Mouse (Mus musculus) neural tube, embryonic 13.5 days (tissue): ENCODE measurements around the gene Dpep1. TPM values are rescaled to one million over a fixed set of nuclear protein-coding genes. Genes with fewer than 3 reads are reported as not detected.
A peak's percentile ranks its signal among the peaks of the same experiment; 100 is the strongest.
"Not testable (repeated sequence)": the region's sequence is repeated elsewhere in the genome, so short reads cannot be mapped to it uniquely, and the experiment has no call there.

Experiments used
- ATAC-seq: fragments of 200-750 bp; cut with Nextera tagmentation; 2 replicates; pipeline ENCODE4 v1.8.0; 2017; ENCODE audit warnings: low read depth, mild to moderate bottlenecking, moderate TSS enrichment, moderate library complexity
- H3K27ac ChIP-seq: fragments of 300-500 bp; sonication (generic); replicated peaks from 2 replicates; pipeline ENCODE4 v1.5.1; 2015; ENCODE audit warnings: moderate library complexity, mild to moderate bottlenecking, inconsistent platforms
- H3K27me3 ChIP-seq: fragments of 300-500 bp; sonication (generic); 2 replicates; pipeline ENCODE4 v1.6.1; 2015; ENCODE audit warnings: mild to moderate bottlenecking, inconsistent platforms
- H3K36me3 ChIP-seq: fragments of 300-500 bp; sonication (generic); 2 replicates; pipeline ENCODE4 v1.6.1; 2015; ENCODE audit warnings: mild to moderate bottlenecking, inconsistent platforms
- H3K4me1 ChIP-seq: fragments of 300-500 bp; sonication (generic); replicated peaks from 2 replicates; pipeline ENCODE4 v1.6.1; 2015; ENCODE audit warnings: inconsistent platforms
- H3K4me2 ChIP-seq: fragments of 300-500 bp; sonication (generic); 2 replicates; pipeline ENCODE4 v1.6.1; 2015; ENCODE audit warnings: inconsistent platforms, mild to moderate bottlenecking, moderate library complexity
- H3K4me3 ChIP-seq: fragments of 300-500 bp; sonication (generic); 2 replicates; pipeline ENCODE4 v1.5.1; 2015; ENCODE audit warnings: mild to moderate bottlenecking, inconsistent platforms
- H3K9ac ChIP-seq: fragments of 300-500 bp; sonication (generic); 2 replicates; pipeline ENCODE4 v1.6.1; 2015; ENCODE audit warnings: moderate library complexity, mild to moderate bottlenecking, inconsistent platforms
- H3K9me3 ChIP-seq: fragments of 300-500 bp; sonication (generic); 2 replicates; pipeline ENCODE4 v1.6.1; 2016; ENCODE audit warnings: inconsistent platforms
- WGBS: fragments of 180-500 bp; shearing (Covaris S2); methylation state at CpG from one replicate; pipeline ENCODE4 v1.1.7; 2015; 5-methylcytosine and 5-hydroxymethylcytosine counted together
- polyA plus RNA-seq: library from polyadenylated mRNA; unstranded; fragments of >200 nt; fragmentation: Nextera tagmentation; extraction: Ambion mirVana; gene quantifications from 2 replicates; pipeline ENCODE4 v1.2.1, GENCODE M21; 2015

Gene Dpep1
- polyA plus RNA-seq, 1 experiment from 2014 or later = 0.08 TPM

GRCm38 (mm10) chr8:123181391-123181790 lies 4.7 kb upstream of the Dpep1 start:
- Histone ChIP-seq H3K36me3 (no peaks in the 10 kb centered on the region), H3K4me1 (no peaks in the 10 kb centered on the region), H3K9ac (no peak overlapping the region), H3K9me3 (peaks cover 10% of the 10 kb centered on the region; the same call in 1 of the 2 replicates), H3K4me3 (no peak overlapping the region), H3K4me2 (no peak overlapping the region), H3K27me3 (no peaks in the 10 kb centered on the region), H3K27ac (no peak overlapping the region)
- 61% methylated on average over 3 of the region's 3 CpGs for WGBS
- no peak for ATAC-seq

DNA sequence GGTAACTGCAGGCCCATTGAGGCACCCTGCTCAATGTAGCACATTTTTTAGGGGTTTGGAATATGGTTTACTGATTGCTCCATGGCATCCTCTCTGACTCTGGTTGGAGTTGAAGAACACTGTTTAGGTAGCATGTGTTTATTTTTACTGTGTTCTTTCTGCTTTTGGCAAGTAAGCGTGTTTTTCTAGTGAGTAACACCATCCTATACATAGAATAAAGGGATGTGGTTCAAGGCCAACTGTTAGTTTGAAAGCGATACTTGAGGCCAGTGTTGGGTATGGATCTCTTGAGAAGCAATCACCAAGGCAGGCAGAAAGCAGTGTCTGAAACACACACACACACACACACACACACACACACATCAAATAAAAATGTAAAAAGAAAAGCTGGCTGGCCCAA lies 2.0 kb downstream of the Dpep1 start:
- 90% methylated on average over 2 of the region's 2 CpGs for WGBS
- ATAC-seq = no peak

DNA sequence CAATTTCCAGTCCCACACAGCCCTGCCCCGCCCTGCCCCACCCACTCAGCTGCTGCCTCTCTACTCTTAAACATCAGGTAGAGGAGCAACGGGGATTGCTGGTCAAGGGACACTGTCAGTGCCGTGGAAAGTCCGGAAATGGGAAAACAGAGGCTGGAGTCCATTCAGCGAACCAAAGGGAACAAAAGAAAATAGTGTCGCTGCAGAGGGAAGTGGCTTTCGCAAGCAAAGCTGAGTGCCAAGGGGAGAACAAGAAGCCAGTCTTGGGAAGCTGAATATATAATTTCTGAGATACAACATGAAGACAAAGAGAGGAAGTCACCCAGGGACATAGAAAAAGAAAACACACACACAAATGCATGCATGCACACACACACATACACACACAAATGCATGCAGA lies 2.8 kb downstream of the Dpep1 start:
- Histone ChIP-seq H3K4me2 (no peak overlapping the region), H3K4me3 (no peak overlapping the region), H3K27ac (no peak overlapping the region), H3K9ac (no peak overlapping the region), H3K36me3 (no peaks in the 10 kb centered on the region), H3K27me3 (no peaks in the 10 kb centered on the region), H3K9me3 (no peaks in the 10 kb centered on the region), H3K4me1 (0 out of 2 replicates have a peak, but pooled peaks cover 4% of the 10 kb centered on the region)
- ATAC-seq = no peak
- 80% methylated on average over 7 of the region's 7 CpGs for WGBS

More for the DNA sequence above, 2.0 kb downstream of the Dpep1 start:
- H3K9ac ChIP-seq = no peak overlapping the region
- no peak overlapping the region for H3K4me2 ChIP-seq
- no peaks in the 10 kb centered on the region for H3K9me3 ChIP-seq
- H3K27me3 ChIP-seq = no peaks in the 10 kb centered on the region
- H3K4me1 ChIP-seq = 0 out of 2 replicates have a peak, but pooled peaks cover 4% of the 10 kb centered on the region
- no peaks in the 10 kb centered on the region for H3K36me3 ChIP-seq
- H3K27ac ChIP-seq = no peak overlapping the region
- no peak overlapping the region for H3K4me3 ChIP-seq

GRCm38 (mm10) chr8:123190678-123191077 lies 4.6 kb downstream of the Dpep1 start:
- no peak overlapping the region for H3K4me3 ChIP-seq
- H3K9ac ChIP-seq = no peak overlapping the region
- ATAC-seq = no peak
- H3K36me3 ChIP-seq = no peaks in the 10 kb centered on the region
- no peaks in the 10 kb centered on the region for H3K27me3 ChIP-seq
- H3K4me2 ChIP-seq = no peak overlapping the region
- WGBS = 3% methylated on average over 9 of the region's 9 CpGs
- H3K27ac ChIP-seq = no peak overlapping the region
- 0 out of 2 replicates have a peak, but pooled peaks cover 4% of the 10 kb centered on the region for H3K4me1 ChIP-seq
- H3K9me3 ChIP-seq = no peaks in the 10 kb centered on the region

DNA sequence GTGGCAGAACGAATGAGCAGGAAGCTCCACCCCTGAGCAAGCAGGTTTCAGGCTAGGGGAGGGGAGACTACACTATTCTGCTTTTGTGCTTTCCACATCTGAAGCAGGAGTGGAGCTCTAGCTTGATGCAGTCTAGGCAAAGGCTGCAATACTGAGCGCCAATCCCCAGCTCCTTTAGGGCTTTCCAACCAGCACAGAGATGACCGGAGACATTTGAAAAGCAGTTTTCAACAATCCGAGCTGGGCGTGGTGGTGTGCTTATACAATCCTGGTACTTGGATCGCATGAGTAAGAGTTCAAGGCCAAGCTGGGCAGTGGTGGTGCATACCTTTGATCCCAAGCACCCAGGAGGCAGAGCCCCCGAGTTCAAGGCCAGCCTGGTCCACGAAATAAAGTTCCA lies 5.9 kb downstream of the Dpep1 start:
- Histone ChIP-seq H3K4me3 (no peak overlapping the region), H3K27me3 (no peaks in the 10 kb centered on the region), H3K36me3 (no peaks in the 10 kb centered on the region), H3K27ac (no peak overlapping the region), H3K9me3 (no peaks in the 10 kb centered on the region), H3K9ac (no peak overlapping the region), H3K4me2 (no peak overlapping the region), H3K4me1 (0 out of 2 replicates have a peak, but pooled peaks cover 4% of the 10 kb centered on the region)
- 62% methylated on average over 8 of the region's 8 CpGs for WGBS
- no peak for ATAC-seq

GRCm38 (mm10) chr8:123193771-123194170 lies 7.7 kb downstream of the Dpep1 start:
- no peaks in the 10 kb centered on the region for H3K27me3 ChIP-seq
- H3K9ac ChIP-seq = no peak overlapping the region
- H3K4me1 ChIP-seq = 0 out of 2 replicates have a peak, but pooled peaks cover 4% of the 10 kb centered on the region
- no peaks in the 10 kb centered on the region for H3K9me3 ChIP-seq
- no peak for ATAC-seq
- no peak overlapping the region for H3K4me2 ChIP-seq
- H3K4me3 ChIP-seq = no peak overlapping the region
- WGBS = 69% methylated on average over 9 of the region's 9 CpGs
- H3K27ac ChIP-seq = no peak overlapping the region
- H3K36me3 ChIP-seq = no peaks in the 10 kb centered on the region

GRCm38 (mm10) chr8:123197016-123197415 lies 11.0 kb downstream of the Dpep1 start:
- H3K4me2 ChIP-seq, H3K36me3 ChIP-seq, H3K4me3 ChIP-seq, H3K9me3 ChIP-seq, H3K27ac ChIP-seq, H3K27me3 ChIP-seq, H3K9ac ChIP-seq, H3K4me1 ChIP-seq, ATAC-seq: not testable (repeated sequence)
- WGBS = 70% methylated on average over 5 of the region's 5 CpGs

DNA sequence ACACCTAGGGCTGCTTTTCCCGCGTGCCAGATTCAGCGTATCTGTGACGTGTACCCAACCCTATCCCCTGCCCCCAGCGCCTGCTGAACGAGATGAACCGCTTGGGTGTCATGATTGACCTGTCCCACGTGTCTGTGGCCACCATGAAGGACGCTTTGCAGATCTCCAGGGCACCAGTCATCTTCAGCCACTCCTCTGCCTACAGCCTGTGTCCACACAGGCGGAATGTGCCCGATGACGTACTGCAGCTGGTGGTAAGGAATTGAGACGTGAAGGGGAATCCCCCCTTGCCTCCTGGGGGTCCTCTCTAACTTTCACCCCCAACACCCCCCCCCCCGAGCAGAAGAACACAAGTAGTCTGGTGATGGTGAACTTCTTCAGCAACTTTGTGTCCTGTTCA lies 13.8 kb downstream of the Dpep1 start:
- no peak overlapping the region for H3K4me2 ChIP-seq
- no peak overlapping the region for H3K27ac ChIP-seq
- no peak overlapping the region for H3K9ac ChIP-seq
- WGBS = 77% methylated on average over 14 of the region's 14 CpGs
- no peak overlapping the region for H3K4me3 ChIP-seq
- ATAC-seq = no peak
- H3K27me3 ChIP-seq = no peaks in the 10 kb centered on the region; the same call in 1 of the 2 replicates
- H3K9me3 ChIP-seq = no peaks in the 10 kb centered on the region
- H3K4me1 ChIP-seq = peaks cover 5% of the 10 kb centered on the region; the same call in 1 of the 2 replicates
- peaks cover 12% of the 10 kb centered on the region for H3K36me3 ChIP-seq

DNA sequence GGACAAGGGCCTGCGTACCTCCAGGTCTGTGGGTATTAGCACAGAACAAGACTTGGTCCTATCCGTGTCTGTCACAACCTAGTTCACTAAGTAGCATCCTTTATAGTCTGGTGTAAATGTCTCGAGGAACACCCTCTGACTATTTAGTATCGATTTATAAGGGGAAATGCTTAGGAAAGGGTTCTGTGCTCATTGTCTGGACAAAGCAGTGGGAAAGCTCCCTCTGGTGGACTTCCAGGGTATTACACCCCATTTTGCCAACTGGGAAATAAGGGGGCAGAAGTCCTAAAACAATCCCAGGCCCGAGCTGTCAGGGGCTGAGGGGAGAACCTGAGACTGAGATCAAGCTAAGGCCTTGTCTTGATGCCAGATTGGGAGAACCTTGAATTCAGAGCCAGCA lies 16.2 kb downstream of the Dpep1 start:
- Histone ChIP-seq H3K9ac (no peak overlapping the region), H3K4me2 (no peak overlapping the region), H3K9me3 (no peaks in the 10 kb centered on the region), H3K27me3 (no peaks in the 10 kb centered on the region; the same call in 1 of the 2 replicates), H3K4me3 (no peak overlapping the region), H3K36me3 (peaks cover 33% of the 10 kb centered on the region), H3K27ac (no peak overlapping the region), H3K4me1 (peaks cover 5% of the 10 kb centered on the region; the same call in 1 of the 2 replicates)
- ATAC-seq = peak; percentile 57
- WGBS = 23% methylated on average over 5 of the region's 5 CpGs

- Histone ChIP-seq H3K27me3 (no peaks in the 10 kb centered on the region; the same call in 1 of the 2 replicates), H3K27ac (no peak overlapping the region), H3K36me3 (peaks cover 45% of the 10 kb centered on the region), H3K4me1 (peaks cover 5% of the 10 kb centered on the region; the same call in 1 of the 2 replicates), H3K4me3 (no peak overlapping the region), H3K9me3 (no peaks in the 10 kb centered on the region), H3K9ac (no peak overlapping the region), H3K4me2 (no peak overlapping the region)
- no peak for ATAC-seq
- 92% methylated on average over 3 of the region's 3 CpGs for WGBS
Observed at GRCm38 (mm10) chr8:123203571-123203970, 17.5 kb downstream of the Dpep1 start.

GRCm38 (mm10) chr8:123211876-123212275 lies 25.8 kb downstream of the Dpep1 start:
- peaks cover 37% of the 10 kb centered on the region for H3K36me3 ChIP-seq
- peak overlapping the region; percentile 92 for H3K4me2 ChIP-seq
- H3K9ac ChIP-seq = peak overlapping the region; percentile 99
- H3K27ac ChIP-seq = peak overlapping the region; percentile 69; the same call in 1 of the 2 replicates
- peak overlapping the region; percentile 97 for H3K4me3 ChIP-seq
- 46% methylated on average over 10 of the region's 10 CpGs for WGBS
- no peak; the same call in 1 of the 2 replicates for ATAC-seq
- no peaks in the 10 kb centered on the region for H3K9me3 ChIP-seq
- H3K27me3 ChIP-seq = no peaks in the 10 kb centered on the region
- peaks cover 26% of the 10 kb centered on the region for H3K4me1 ChIP-seq

DNA sequence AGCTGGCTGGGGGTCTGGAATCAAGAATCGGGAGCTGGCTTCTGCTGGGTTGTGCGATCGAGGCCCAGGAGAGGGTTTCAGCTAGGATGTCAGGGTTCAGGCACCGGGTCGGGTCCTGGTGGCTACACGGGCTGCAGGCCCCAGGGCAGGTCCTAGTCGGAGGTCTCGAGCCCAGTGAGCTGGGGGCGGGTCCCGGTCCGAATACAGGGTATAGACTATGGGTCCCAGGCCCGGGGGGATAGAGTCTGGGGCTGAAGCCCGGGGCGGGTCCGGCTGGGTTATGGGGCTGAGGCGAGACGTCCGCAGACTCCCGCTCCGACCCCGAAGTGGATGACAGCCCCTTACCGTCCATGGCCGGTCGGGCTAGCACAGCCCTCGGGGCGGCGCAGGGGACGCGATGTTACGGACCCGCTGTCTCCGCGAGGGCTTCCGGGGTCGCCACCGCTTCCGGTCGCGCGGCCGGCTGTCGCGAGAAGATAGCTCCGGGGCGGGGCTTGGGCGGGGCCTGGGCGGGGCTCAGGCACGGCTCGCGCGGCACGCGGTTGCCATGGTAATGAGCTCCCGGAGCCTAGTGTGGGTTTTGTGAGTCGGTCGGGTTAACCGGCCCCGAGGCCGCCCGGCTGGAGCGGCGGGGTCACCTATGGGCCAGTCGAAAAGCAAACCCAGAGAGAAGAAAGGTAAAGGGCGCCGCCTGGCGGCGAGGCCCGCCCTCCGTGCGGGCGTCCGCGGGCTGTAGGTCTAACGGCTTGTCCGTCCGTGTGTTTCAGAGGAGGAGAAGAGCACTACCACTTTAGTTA lies 26.5 kb downstream of the Dpep1 start, which contains the start of the genes Chmp1a and Spata33:
Chmp1a (minus strand) TSS at position 443 of the 797 bp plus-strand sequence.
Spata33 (plus strand) TSS at position 512 of the 797 bp plus-strand sequence.
- H3K4me3 ChIP-seq = peak within 1 kb of the TSS; percentile 97
- peak within 1 kb of the TSS; percentile 69 for H3K27ac ChIP-seq
- ATAC-seq = peak; percentile 94
- no peaks in the 10 kb centered on the region for H3K27me3 ChIP-seq
- H3K9ac ChIP-seq = peak within 1 kb of the TSS; percentile 99
- H3K4me1 ChIP-seq = peaks cover 26% of the 10 kb centered on the region
- peak within 1 kb of the TSS; percentile 92 for H3K4me2 ChIP-seq
- H3K36me3 ChIP-seq = peaks cover 31% of the 10 kb centered on the region
- no peaks in the 10 kb centered on the region for H3K9me3 ChIP-seq
- WGBS = under 1% methylated on average over 61 of the region's 76 CpGs
